In genomic region chr19:42661430-42662164, GRCm38 (mm10) we compare ENCODE assay signal across 10 mouse cellular contexts. TPM values are rescaled to one million over a fixed set of nuclear protein-coding genes. Genes with fewer than 3 reads are reported as not detected.
DNase-seq lines count a peak whose midpoint lies in the region; ATAC-seq and TF ChIP-seq lines count a peak whose summit lies in the region.
"Had no signal": no experiment of that assay in that cellular context is flagged by ENCODE, and none has a peak within 500 bp of the region (broad histone marks: within the 10 kb centered on the region; RNA-seq: fewer than 3 reads in every experiment).

No protein-coding gene starts in this region.

- H3K36me3 ChIP-seq in CH12.LX (replicated peaks in 1 of 2; ENCODE audit: control insufficient read depth in 1 of 2, insufficient read depth in 1 of 2, low read length in 1 of 2) = no peaks in the 10 kb centered on the region
- H3K36me3 ChIP-seq in liver, embryonic 14.5 days (replicated peaks; ENCODE audit: control insufficient read depth, insufficient read depth, low read depth) = no peaks in the 10 kb centered on the region
- H3K36me3 ChIP-seq: neural tube, embryonic 13.5 days had no signal

- peak; percentile 75 for ATAC-seq in frontal cortex, adult (ENCODE audit: low TSS enrichment)
- peak; percentile 50 for ATAC-seq in granulocyte monocyte progenitor cell, adult 5-6 weeks (replicated peaks; ENCODE audit: poor library complexity, severe bottlenecking)
- ATAC-seq in liver, embryonic 14.5 days (ENCODE audit: insufficient read depth) = no peak; the same call in 1 of the 2 replicates

- H3K4me3 ChIP-seq in CH12.LX (replicated peaks in 1 of 3; ENCODE audit: low read depth in 2 of 3, low read length in 2 of 3, poor library complexity in 1 of 3) = no peak overlapping the region
- H3K4me3 ChIP-seq in liver, embryonic 14.5 days (ENCODE audit: insufficient read depth in 1 of 2, low read depth in 2 of 2, low read length in 2 of 2) = no peak overlapping the region
- H3K4me3 ChIP-seq: neural tube, embryonic 13.5 days had no signal

- peaks cover 3% of the 10 kb centered on the region for H3K9me3 ChIP-seq in CH12.LX (replicated peaks; ENCODE audit: low read length)
- H3K9me3 ChIP-seq in liver, embryonic 14.5 days (ENCODE audit: control insufficient read depth, low read length) = no peaks in the 10 kb centered on the region
- H3K9me3 ChIP-seq: neural tube, embryonic 13.5 days had no signal

- dilution Hi-C loops in CH12.LX (cut with MboI; ENCODE audit: extremely low pct_ligation_motif_present, extremely low pct_unique_long_range_greater_than_20kb, low sequenced_read_pairs) = no loop called here

- peak in 1 of 2 experiments; percentile 62; a peak in 3 of 4 replicates for TF ChIP-seq CTCF in CH12.LX (conservative IDR thresholded peaks at IDR 0.05 in 1 of 2, IDR thresholded peaks at IDR 0.05 in 1 of 2; ENCODE audit: low read depth in 2 of 2, low read length in 2 of 2)
- peak; percentile 57 for TF ChIP-seq CTCF in liver, embryonic 14.5 days (IDR thresholded peaks at IDR 0.05; ENCODE audit: low read depth)

- H3K4me2 ChIP-seq in CH12.LX (ENCODE audit: insufficient read depth, low read depth, poor library complexity, severe bottlenecking) = no peak overlapping the region
- H3K4me2 ChIP-seq in liver, embryonic 14.5 days (ENCODE audit: low read depth) = no peak overlapping the region
- H3K4me2 ChIP-seq: neural tube, embryonic 13.5 days had no signal

- TF ChIP-seq RAD21 in CH12.LX (IDR thresholded peaks at IDR 0.05; ENCODE audit: low read depth, low read length) = peak; percentile 37

- 16% methylated on average over 9 of the region's 9 CpGs for WGBS in liver, embryonic 14.5 days (ENCODE audit: insufficient replicate concordance)

- no peak for DNase-seq in frontal cortex, postnatal 10 days (ENCODE audit: low spot score in 2 of 2)
- DNase-seq in CH12.LX (ENCODE audit: extremely low read depth) = peak; percentile 17
- DNase-seq in liver, embryonic 14.5 days (ENCODE audit: low read depth in 3 of 3, low spot score in 3 of 3) = no peak
- no peak for DNase-seq in cerebellum, postnatal 25 days
- no peak for DNase-seq in cerebellum, adult 18-20 months
- DNase-seq in Muller cell, postnatal 12 days (ENCODE audit: inconsistent ontology term) = no peak
- DNase-seq: thymus, postnatal 4 days had no signal

- in situ Hi-C loops in CH12.LX (cut with MboI; ENCODE audit: low pct_ligation_motif_present, low pct_unique_long_range_greater_than_20kb, low sequenced_read_pairs) = no loop called here

- TF ChIP-seq EP300 in CH12.LX (IDR thresholded peaks at IDR 0.05; ENCODE audit: low read length) = no peak
- no peak for TF ChIP-seq EP300 in liver, embryonic 14.5 days (IDR thresholded peaks at IDR 0.05; ENCODE audit: low read depth)

- peaks cover 57% of the 10 kb centered on the region for H3K27me3 ChIP-seq in CH12.LX (replicated peaks)
- H3K27me3 ChIP-seq in liver, embryonic 14.5 days (ENCODE audit: control insufficient read depth, insufficient read depth, low read length) = no peaks in the 10 kb centered on the region

- H3K27ac ChIP-seq in CH12.LX (ENCODE audit: insufficient read depth, low read depth) = no peak overlapping the region
- H3K27ac ChIP-seq in liver, embryonic 14.5 days = no peak overlapping the region
- H3K27ac ChIP-seq: neural tube, embryonic 13.5 days had no signal

- no peak for TF ChIP-seq POLR2A in CH12.LX (IDR thresholded peaks at IDR 0.05; ENCODE audit: low read depth, low read length)

- H3K79me2 ChIP-seq in CH12.LX (replicated peaks; ENCODE audit: control insufficient read depth, extremely low read depth, insufficient read depth, poor library complexity, severe bottlenecking) = no peaks in the 10 kb centered on the region

- no peak overlapping the region for H3K9ac ChIP-seq in CH12.LX (ENCODE audit: insufficient read depth, low read depth)
- no peak overlapping the region for H3K9ac ChIP-seq in liver, embryonic 14.5 days (replicated peaks)
- H3K9ac ChIP-seq: neural tube, embryonic 13.5 days had no signal

- H3K4me1 ChIP-seq in CH12.LX (ENCODE audit: control insufficient read depth in 1 of 2, insufficient read depth in 2 of 2) = 0 out of 4 replicates have a peak, but pooled peaks cover 0 to 3% of the 10 kb centered on the region in 2 experiments
- peaks cover 0 to 9% of the 10 kb centered on the region in 2 experiments; a peak in 2 of 4 replicates for H3K4me1 ChIP-seq in liver, embryonic 14.5 days (replicated peaks; ENCODE audit: control insufficient read depth in 2 of 2, insufficient read depth in 2 of 2, low read length in 1 of 2)

TF ChIP-seq in CH12.LX, 34 proteins besides CTCF, POLR2A, EP300 and RAD21:
- TF ChIP-seq USF2 (conservative IDR thresholded peaks at IDR 0.05; ENCODE audit: low read depth, low read length) (no peak), SMC3 (IDR thresholded peaks at IDR 0.05; ENCODE audit: low read depth, low read length) (peak; percentile 59)

RNA-seq across cellular contexts. Expression of gene Loxl4, which starts 49.0 kb away (rescaled TPM):
- 0.04 TPM in 1 of 2 replicates, not detected in the other for total RNA-seq in CH12.LX (2012; rRNA removed)
- total RNA-seq in CH12.LX (2014; rRNA removed) = not detected in 2 replicates
- 0.10 and 0.19 TPM in 2 replicates for polyA plus RNA-seq in CH12.LX (2012; ENCODE audit: insufficient read length, low read depth)
- not detected in 2 replicates for total RNA-seq in granulocyte monocyte progenitor cell, adult 5-6 weeks (2014; fragmentation: Nextera tagmentation)
- total RNA-seq in granulocyte monocyte progenitor cell, adult 5-6 weeks (2017) = not detected in 2 replicates
- polyA plus RNA-seq in liver, embryonic 14.5 days (2012; rRNA removed) = 0.03 and 0.06 TPM in 2 replicates
- 0.05 and 0.06 TPM in 2 replicates for polyA plus RNA-seq in liver, embryonic 14.5 days (2014; fragmentation: Nextera tagmentation; extraction: Ambion mirVana)
